Mouse (Mus musculus): ENCODE measurements around the gene Krt78. TPM values are rescaled to one million over a fixed set of nuclear protein-coding genes. Genes with fewer than 3 reads are reported as not detected.

Krt78 gene
- total RNA-seq, 2 experiments from 2014 or later, result not detected

GRCm38 (mm10) chr15:101902171-101903149 is 51.6 kb downstream of the Krt78 start:
- no peak for DNase-seq
- intact Hi-C loops (cut with DNase I; ENCODE audit: low total_unique reads), result no loop called here

Other genes with a start within 250 kb of the Krt78 start
- not detected for gene Krt5, start 241.4 kb downstream of the Krt78 start, total RNA-seq (2021)
- not detected for gene Krt71, start 211.2 kb downstream of the Krt78 start, total RNA-seq (2021)
- gene Krt72, start 167.8 kb downstream of the Krt78 start, total RNA-seq (2021), result not detected
- not detected for gene Krt73, start 151.9 kb downstream of the Krt78 start, total RNA-seq (2021)
- not detected for gene Krt2, start 136.1 kb downstream of the Krt78 start, total RNA-seq (2021)
- not detected for gene Krt1, start 103.5 kb downstream of the Krt78 start, total RNA-seq (2021)
- gene Krt77, start 84.6 kb downstream of the Krt78 start, total RNA-seq (2021), result not detected
- gene Krt76, start 61.4 kb downstream of the Krt78 start, total RNA-seq (2021), result not detected
- under 1 TPM in 1 of 2 experiments, not detected in 1; 0.16 TPM for gene Krt4, start 29.6 kb downstream of the Krt78 start, total RNA-seq (2021)
- not detected for gene Krt79, start 14.0 kb downstream of the Krt78 start, total RNA-seq (2021)
- gene Krt8, start 50.2 kb upstream of the Krt78 start, total RNA-seq (2021), result under 1 TPM; 0.49 to 0.92 TPM
- gene Krt18, start 73.9 kb upstream of the Krt78 start, total RNA-seq (2021), result 1 to 10 TPM in 1 of 2 experiments, under 1 TPM in 1; 0.42 to 1.6 TPM
- gene Eif4b, start 119.5 kb upstream of the Krt78 start, total RNA-seq (2021), result 100 to 1,000 TPM; 130 to 139 TPM
- 10 to 100 TPM; 29.8 to 45.6 TPM for gene Tns2, start 146.1 kb upstream of the Krt78 start, total RNA-seq (2021)
- 10 to 100 TPM; 10.0 to 12.0 TPM for gene Spryd3, start 181.9 kb upstream of the Krt78 start, total RNA-seq (2021)
- 10 to 100 TPM; 65.6 to 80.6 TPM for gene Igfbp6, start 190.1 kb upstream of the Krt78 start, total RNA-seq (2021)
- gene Soat2, start 196.2 kb upstream of the Krt78 start, total RNA-seq (2021), result under 1 TPM in 1 of 2 experiments, not detected in 1; 0.13 TPM
- 10 to 100 TPM; 27.6 to 30.5 TPM for gene Zfp740, start 249.0 kb upstream of the Krt78 start, total RNA-seq (2021)

Measured in gastrocnemius, postnatal 14 days (tissue).